Mouse (Mus musculus) v-Abl transformed pro-B cells (cell line): ENCODE data around the gene Psph.
"Not testable (repeated sequence)": the region's sequence is repeated elsewhere in the genome, so short reads cannot be mapped to it uniquely, and the experiment has no call there.

Experiments
- in situ Hi-C, 2 experiments: fragments of 400-800 bp; cut with MboI; formaldehyde crosslinking; loops; one replicate each; pipeline ENCODE4 v1.15.1; 2025; ENCODE audit not compliant: unreplicated experiment in 2 of 2

Psph gene

DNA sequence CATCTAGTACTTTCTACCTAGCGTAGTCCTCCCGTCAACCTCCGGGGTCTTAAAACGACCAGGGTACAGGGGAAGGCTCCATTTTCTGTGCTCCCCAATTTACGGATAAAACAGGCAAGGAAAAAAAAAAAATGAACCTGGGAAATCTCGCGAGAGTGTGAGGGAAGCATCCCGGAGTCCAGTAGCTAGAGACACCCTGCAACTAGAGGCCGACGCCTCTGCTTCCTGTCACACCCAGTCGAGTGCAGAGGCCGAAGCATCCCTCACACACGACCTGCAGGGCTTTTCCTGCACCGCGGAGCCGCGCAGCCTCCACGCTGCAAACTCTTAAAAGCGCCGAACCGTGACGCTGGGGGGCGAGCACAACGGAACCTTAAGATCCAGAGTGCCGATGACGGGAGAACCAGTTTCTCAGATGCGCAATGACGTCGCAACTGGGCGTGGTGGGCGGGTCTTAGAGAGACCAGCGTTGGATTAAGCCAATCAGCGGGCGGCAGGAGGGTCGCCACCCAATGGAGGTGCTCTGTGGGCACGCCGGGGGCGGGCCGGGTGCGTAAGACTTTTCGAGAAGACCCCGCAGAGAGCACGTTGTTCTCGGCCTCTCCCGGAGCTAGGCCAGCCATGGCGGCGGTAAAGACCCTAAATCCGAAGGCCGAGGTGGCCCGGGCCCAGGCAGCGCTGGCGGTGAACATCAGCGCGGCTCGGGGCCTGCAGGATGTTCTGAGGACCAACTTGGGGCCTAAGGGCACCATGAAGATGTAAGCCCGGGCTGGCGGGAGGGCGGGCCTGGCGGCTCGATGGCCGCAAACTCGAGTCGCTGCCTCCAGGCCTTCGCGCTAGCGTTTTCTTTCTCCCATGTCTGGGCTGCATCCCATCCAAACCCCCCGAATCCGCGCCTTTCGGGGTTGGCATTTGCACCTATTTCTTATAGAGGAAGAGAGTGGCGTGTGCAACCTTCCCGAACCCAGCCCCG, at the start of gene Psph:
Gene Psph (minus strand): TSS at position 632 of the 973 bp plus-strand sequence.
- in situ Hi-C loops: no loop called here

DNA sequence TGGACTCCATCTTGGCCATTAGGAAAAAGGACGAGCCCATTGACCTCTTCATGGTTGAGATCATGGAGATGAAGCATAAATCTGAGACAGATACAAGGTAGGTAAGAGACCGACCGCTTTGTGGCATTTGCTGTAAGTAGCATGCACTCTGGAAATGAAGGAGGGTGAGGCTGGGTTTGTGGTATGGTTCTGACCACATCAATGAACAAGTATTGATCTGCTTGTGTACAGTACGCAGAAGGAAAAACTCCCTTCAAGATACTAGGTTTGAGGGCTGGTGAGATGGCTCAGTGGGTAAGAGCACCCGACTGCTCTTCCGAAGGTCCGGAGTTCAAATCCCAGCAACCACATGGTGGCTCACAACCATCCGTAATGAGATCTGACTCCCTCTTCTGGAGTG, 3.3 kb upstream of the Psph start:
- in situ Hi-C loops: not testable (repeated sequence)

- in situ Hi-C loops: no loop called here
Observed at GRCm38 (mm10) chr5:129787818-129788593, 757 bp upstream of the Psph start.

DNA sequence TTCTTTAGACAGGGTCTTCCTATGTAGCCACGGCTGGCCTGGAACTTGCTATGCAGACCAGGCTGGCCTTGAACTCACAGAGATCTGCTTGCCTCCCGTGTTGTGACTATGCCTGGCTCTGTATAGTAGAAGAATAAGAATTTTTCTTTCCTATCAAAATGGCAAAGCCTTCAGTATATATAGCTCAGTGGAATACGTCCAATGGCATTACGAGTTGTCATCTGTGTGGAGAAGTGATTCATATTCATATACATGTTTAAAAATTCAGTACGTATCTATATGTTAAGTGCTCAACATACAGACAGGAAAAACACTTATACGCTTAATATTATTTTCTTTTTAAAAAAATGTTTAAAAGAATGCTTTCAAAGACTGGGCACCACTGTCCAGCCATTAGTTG, 1.1 kb downstream of the Psph start:
- in situ Hi-C loops: no loop called here

GRCm38 (mm10) chr5:129785235-129785870, 1.9 kb downstream of the Psph start:
- in situ Hi-C loops: no loop called here

DNA sequence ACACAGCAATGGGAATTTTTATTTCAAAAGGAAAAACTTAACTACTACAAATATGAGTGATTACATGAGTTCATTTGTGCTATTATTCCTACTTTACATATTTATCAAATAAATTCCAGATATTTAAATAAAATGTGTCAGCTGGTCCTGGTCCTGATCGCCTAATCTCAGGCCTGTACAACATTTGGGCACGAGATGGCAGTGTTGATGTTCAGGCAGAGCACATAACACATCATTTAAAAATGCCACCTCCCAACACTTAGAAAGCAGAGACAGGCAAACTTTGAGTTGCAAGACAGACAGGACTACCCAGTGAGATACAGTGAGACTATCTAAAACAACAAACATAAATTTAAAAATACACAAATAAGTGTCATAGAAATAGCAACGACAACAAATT, 5.0 kb downstream of the Psph start:
- in situ Hi-C loops: no loop called here

DNA sequence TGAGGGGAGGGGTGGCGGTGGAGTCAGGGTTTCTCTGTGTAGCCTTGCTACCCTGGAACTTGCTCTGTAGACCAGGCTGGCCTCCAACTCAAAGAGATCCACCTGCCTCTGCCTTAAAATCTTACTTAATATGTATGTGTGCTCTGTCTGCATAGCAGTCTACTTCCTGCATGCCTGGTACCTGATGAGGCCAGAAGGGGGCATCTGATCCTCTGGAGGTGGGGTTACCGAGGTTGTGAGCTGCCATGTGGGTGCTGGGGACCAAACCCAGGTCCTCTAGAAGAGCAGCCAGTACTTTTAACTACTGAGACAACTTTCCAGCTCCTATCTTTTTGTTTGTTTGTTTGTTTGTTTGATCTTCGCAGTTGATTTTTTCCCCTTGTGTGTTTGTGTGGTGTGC, 7.1 kb downstream of the Psph start:
- in situ Hi-C loops: no loop called here

DNA sequence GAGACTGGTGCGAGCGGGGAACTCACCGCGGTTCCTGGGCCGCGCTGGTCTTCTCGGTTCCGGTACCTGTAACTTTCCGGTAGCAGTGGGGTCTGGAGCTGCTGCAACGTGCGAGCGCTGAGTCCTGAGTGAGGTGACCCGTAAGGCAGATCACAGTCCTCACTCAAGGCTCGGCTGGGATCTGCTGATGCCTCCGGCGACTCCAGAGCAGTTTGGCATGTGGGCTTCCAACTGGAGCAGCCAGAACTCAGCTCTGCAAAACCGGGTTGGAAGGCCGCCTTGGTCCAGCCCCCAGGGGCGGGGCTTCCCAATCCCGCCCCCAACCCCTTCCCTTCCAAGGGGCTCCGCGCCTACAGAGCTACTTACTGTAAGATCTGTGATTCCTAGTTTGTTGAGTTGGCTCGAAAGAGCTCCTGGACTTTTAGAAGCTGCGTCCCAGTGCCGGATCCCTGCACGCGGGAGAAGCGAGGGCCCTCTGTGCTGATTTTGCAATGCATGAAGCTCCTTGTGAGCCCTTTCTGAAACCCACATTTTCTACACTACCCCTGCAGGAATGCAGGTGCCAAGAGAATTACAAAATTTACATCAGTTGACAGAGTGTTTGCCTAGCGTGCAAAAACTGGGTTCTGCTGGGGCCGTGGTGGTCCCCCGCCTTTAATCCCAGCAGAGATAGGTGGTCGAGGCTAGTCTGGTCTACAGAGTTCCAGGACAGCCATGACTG, 8.1 kb downstream of the Psph start:
- in situ Hi-C loops: no loop called here

GRCm38 (mm10) chr5:129778348-129778995, 8.8 kb downstream of the Psph start:
- in situ Hi-C loops: no loop called here

DNA sequence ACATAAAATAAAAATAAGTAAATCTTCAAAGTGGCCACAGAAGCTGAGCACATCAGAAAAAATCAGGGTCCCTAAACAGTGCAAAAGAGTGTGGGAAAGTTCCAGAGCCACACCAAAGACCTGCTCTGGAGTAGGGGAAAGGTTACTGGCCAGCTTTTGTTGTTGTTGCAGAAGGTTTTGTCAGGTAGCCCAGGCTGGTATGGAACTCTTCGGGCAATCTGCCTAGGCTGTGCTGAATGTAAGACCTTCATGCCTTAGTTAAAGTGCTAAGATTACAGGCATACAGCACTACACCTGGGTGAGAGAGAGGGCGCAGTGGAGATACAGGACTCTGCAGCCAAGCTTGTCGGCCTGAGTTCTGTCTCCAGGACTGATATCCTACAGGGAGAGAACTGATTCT, 12.6 kb downstream of the Psph start:
- in situ Hi-C loops: no loop called here

- in situ Hi-C loops: not testable (repeated sequence)
Observed at GRCm38 (mm10) chr5:129773330-129773729, 13.9 kb downstream of the Psph start.

GRCm38 (mm10) chr5:129772433-129772832, 14.8 kb downstream of the Psph start:
- in situ Hi-C loops: no loop called here

DNA sequence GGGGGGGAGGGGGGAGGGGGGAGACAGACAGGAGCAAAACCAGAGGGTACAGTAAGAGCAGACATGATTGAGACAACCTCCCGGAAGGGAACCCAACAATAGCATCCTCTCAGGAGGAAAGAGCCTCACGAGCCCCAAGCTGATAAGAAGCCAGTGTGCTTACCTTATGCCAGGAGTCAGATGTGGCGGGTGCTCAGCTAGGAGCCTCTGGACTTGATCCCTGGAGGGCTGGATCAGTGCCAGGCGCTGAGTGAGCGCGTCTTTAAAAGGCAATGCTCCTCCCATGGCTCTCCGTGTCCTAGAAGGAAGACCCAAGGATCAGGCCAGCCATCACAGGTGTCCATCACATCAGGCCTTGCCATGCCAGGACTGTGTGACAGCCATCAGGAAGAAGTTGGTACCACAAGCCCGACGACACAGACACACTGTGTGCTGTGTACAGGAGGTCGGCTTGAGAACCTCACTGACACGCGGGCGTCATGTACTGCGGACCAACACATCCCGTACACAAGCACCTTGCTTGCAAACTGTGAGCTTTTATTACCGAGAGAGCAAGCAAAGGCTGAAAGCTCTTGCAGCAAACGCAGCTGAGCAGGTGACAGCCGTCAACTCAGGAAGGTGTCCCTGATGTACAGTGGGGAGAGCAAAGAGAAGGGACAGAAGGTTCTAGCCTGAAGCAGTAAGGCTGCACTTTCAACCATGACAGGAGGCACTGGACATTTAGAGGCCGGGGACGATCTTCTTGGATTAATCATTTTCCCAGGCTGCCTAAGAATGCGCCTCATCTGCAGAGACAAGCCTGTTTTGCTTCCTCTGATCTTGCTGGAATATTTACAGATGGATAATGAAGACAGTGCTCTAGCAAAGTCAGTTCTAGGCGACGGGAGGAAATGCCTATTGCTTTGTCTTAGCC, 16.6 kb downstream of the Psph start:
- in situ Hi-C loops: no loop called here

GRCm38 (mm10) chr5:129761865-129762540, 25.2 kb downstream of the Psph start:
- in situ Hi-C loops: no loop called here

DNA sequence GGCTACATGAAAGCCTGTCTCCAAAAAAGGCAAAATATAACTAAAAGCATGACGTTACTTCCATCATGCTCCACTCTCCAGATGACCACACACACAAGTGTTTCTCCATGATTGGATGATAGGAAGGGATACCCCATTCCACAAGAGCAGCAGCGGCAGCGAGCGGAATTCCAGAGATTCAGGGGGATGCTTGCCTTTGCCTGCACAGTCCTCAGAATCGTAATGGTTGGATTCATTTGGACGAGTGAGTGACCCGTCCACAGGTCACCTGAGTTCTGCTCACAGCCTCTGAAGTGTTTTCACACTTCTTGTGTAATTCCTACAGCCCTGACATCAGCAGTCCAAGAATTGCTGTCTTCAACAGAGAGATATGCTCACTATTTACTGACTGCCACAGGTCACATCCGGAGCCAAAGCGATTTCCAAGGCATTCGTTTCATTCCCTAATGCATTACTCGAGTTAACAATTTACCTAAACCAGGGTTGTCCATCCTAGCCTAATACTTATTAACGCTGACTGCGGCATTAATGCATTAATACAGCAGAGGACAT, 27.2 kb downstream of the Psph start:
- in situ Hi-C loops: no loop called here

- in situ Hi-C loops: no loop called here
Observed at GRCm38 (mm10) chr5:129756886-129757285, 30.4 kb downstream of the Psph start.

DNA sequence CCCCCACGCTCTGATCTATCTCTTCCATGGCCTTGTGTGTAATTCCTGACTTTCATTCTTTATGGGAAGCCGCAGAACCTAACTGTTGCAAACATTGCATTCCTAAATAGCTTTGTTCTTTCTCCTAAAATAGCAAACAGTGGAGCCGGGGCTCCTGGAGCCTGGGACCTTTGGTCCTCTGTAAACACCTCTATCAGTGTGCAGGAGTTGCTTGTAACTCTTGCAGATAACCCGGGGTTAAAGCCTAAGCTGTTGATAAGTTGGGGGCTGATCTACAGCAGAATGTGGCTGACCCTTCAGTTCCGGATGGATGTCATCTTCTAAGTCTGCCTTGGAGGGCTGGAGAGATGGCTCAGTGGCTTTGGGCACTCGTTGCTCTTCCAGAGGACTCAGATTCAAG, 43.2 kb downstream of the Psph start:
- in situ Hi-C loops: loop anchor here (5.0 kb wide), 1 partner anchor 132 kb away; no protein-coding TSS in a partner anchor

DNA sequence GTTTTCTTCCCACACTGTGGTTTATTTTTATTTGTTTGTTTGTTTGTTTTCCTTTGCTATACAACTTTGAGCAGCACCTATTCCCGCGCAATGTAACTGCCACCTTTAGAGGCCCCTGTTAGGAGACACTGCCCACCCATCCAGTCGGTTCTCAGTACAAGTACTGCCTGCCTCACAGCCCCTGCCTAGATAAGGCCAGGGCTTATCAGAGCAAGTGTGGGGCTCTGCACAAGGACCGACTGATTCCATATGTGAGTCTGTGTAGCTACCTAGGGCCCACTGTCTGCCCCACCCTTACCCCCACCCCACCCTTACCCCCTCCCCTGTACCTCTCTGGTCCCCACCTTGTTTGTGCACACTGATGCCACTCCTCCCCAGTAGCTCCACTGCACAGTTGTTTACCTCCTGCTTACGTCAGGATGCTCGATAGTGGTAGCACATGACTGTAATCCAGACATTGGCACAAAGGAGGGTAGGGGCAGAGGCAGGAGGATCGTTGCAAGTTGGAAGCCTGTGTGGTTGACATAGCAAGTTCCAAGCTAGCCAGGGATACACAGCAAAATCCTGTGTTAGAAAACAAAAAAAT, 44.3 kb downstream of the Psph start:
- in situ Hi-C loops: loop anchor here (5.0 kb wide), 1 partner anchor 131 kb away; no protein-coding TSS in a partner anchor
